Mouse (Mus musculus) inflammation-experienced regulatory T-cells, adult 6 months (primary cell): ENCODE data around the gene Rtraf. TPM values are rescaled to one million over a fixed set of nuclear protein-coding genes. Genes with fewer than 3 reads are reported as not detected.
"Not testable (repeated sequence)": the region's sequence is repeated elsewhere in the genome, so short reads cannot be mapped to it uniquely, and the experiment has no call there.

ENCODE experiments used
- ATAC-seq: one replicate; pipeline ENCODE4 v1.8.0; 2017
- polyA plus RNA-seq, 3 experiments: library from polyadenylated mRNA; unstranded; fragments of 100-300 nt; shearing (Covaris generic); gene quantifications; one replicate each; pipeline ENCODE4 v1.2.1; 2017

Rtraf gene
- polyA plus RNA-seq = 100 to 1,000 TPM; 116 to 145 (median 118) TPM

DNA sequence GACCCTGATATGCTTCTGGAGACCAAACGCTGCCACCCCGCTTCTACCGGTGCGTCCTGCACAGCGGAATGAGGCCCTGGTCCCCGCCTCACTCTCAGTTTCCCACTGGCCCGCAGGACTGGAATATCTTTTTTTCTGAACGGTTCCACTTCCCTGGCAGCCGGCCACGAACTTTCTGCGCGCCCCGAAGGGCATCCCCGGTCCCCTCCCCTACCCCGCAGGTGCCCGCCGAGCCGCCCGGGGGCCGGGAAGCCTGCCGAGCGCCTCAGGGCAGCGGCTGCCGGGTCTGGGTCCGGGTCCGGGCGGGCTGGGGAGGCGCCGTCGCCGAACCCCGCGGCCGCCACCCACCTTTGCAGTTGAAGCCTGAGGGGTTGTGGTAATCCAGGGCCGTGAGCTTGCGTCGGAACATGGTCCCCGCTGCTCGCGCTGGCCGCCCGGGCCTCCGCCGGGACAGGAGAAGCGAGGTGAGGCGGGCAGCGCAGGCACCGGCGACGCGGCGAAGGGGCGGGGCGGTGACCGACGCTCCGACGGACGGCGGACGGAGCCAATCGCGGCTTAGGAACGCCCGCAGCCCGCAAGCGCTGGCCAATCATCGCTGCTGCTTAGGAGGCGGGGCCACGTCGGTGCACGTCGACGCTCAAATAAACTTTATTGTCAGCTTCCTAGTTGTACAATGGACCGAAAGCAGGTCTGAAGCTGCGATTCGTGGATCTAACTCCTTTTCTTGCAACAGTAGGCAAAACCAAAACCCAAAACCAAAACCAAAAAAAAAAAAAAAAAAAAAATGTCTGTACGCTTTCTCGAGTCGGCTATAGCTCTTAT lies at the start of gene Rtraf:
Rtraf (minus strand) TSS at position 504 of the 822 bp plus-strand sequence.
- ATAC-seq = peak; percentile 97

DNA sequence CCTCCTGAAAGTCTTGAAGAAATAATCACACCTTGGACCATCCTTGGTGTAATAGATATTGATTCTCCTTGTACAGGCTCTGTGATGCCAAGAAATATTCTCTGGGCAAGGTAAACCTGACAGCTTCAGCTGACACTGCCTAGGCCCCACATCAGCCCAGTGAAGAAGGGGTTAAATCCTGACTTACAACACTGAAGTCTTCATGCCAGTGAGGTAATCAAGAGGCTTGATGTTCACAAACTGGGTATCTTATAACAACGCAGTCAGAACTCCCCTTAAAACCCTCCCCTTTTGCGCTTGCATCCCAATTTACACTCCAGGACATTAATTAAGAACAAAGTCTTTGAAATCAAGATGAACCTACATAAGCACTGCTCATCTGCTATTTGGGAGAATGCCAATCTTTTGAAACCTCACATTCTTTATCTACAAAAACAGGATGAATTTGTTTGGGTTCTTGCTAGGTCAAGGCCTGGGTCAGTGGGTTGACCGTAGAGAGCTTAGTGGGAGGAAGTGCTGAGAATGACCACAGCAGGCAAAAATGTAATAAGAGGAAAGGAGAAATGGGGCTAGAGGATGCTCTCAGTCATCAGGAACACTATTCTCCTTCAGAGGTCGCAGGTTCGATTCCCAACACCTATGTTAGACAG lies 43.8 kb upstream of the Rtraf start:
- no peak for ATAC-seq

DNA sequence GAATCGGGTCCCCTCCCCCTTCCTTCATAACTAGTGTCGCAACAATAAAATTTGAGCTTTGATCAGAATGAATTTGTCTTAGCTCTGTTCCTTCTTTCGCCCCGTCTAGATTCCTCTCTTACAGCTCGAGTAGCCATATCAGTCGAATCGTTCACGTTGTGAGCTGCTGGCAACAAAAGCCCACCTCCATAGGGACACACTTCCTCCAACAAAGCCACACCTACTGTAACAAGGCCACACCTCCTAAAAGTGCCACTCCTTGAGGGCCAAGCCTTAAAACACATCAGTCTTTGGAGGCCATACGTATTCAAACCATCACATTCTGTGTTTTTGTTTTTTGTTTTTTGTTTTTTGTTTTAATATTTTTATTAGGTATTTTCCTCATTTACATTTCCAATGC lies 41.5 kb upstream of the Rtraf start:
- not testable (repeated sequence) for ATAC-seq

DNA sequence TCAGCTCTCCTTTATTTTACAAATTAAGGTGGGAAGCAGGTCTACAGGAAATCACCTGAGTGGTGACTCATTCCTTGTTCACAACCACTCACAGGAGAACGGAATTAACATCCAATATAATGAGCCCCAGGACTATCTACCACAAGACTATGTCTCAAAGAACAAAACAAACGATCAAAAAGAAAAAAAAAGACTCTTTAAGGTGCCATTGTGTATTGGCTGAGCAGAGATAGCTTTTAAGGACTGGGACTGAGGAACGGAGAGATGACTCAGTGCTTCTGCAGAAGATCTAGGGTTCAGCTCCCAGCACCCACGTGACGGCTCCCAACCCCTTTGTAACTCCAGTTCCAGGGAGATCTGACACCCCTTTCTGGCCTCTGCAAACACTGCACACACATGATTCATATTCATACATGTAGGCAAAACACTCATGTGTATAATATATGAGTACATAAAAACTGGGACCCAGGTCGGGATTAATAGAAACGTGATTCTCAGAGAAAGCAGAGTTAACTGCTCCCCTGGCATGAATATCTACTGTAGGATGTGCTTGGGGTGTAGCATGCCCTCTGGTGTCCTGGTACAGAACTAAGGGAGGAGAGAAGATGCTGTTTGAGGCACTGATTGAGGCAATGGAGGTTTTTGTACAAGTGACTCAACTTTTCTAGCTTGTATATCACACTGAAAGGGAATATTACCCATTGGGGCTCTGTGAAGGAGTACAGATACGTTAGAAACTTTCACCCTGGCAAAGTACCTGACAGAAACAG lies 37.9 kb upstream of the Rtraf start:
- ATAC-seq = no peak

DNA sequence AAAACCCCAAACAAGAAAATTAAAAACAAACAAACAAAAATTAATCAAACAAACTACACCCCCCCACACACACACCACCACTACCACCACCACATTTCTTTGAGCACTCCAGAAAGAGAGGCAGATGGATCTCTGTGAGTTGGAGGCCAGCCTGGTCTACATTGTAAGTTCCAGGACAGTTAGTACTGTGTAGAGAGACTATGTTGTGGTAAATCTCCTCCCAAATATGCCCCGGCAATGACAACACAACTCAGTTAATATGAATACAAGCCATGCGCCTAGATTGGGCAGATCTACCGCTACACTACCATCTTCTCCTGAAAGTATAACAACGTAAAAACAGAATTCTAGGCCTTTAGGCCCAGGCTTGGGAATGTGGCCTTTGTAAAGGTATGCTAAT lies 36.7 kb upstream of the Rtraf start:
- ATAC-seq = no peak

DNA sequence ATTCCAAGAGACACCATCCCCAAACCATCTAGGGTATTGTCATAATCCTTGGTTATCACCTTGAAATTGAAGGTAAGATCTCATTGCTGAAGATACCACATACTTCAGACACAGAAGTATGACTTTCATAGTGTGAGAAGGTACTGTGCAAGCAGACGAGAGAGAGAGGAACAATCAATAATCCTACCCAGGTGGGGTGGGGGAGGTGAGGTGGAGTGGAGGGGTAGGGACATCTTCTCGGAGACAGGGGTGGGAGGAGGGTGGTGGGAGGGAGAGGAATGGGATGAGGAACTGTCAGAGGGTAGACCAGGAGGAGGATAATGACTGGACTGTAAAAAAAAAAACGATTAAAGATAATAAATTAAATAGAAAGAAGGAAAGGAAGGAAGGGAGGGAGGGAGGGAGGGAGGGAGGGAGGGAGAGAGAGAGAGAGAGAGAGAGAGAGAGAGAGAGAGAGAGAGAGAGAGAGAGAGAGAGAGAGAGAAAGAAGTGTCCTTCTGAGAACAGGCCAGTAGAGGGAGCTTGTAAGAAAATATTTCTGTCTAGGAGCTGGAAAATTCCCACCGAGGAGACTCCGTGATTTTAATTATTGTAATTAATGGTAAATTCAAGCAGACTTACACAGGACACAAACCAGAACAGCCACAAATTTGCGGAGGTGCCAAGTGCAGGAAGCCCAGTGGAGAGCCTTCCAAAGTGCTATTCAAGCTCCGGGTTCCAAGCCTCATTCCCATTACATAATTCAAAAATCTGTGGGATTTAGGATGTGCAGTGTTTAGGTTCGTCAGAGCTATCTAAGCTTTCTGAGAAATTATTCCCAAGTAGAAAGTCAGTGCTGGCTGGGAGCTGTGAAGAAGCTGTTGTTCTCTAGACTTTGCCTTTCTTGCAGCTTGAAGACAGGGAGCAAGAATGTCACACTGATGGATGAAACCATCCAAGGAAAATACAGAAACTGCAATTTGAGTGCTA lies 35.5 kb upstream of the Rtraf start:
- no peak for ATAC-seq

DNA sequence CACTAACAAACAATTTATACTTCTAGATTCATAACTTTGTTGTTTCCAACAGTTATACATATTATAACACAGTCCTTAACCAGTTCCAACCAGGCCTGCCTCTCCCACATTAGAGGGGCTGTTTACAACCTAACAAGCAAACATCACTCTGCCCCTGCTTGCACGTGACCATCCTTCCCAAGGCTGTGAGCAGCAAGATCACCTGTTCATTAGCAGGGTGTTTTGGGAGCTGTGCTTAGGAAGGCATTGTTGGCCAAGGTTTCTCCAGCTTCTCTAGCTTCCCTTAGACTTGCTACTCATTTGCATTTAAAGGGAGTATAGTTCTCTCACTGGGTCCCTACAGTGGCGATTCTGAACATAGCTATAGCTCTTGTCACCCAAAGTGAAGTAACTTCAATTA lies 34.7 kb upstream of the Rtraf start:
- no peak for ATAC-seq

DNA sequence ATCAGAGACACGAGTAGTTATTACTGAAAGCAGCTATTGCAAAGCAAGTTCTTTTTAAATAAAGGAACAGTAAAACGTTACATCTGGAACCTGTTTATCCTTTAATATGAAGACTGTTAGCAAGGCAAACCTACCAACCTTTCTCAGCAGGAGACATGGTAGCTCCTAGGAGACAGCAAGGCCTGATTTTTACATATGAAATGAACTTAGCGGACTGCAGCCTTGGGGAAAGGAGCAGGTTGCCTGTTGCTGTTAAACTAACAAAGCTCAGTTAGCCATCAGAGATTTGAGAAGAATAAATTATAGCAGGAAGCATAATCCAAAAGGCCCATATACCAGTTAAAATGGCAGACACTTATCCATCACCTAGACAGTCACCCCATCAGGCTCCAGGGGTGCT lies 29.8 kb upstream of the Rtraf start:
- no peak for ATAC-seq

DNA sequence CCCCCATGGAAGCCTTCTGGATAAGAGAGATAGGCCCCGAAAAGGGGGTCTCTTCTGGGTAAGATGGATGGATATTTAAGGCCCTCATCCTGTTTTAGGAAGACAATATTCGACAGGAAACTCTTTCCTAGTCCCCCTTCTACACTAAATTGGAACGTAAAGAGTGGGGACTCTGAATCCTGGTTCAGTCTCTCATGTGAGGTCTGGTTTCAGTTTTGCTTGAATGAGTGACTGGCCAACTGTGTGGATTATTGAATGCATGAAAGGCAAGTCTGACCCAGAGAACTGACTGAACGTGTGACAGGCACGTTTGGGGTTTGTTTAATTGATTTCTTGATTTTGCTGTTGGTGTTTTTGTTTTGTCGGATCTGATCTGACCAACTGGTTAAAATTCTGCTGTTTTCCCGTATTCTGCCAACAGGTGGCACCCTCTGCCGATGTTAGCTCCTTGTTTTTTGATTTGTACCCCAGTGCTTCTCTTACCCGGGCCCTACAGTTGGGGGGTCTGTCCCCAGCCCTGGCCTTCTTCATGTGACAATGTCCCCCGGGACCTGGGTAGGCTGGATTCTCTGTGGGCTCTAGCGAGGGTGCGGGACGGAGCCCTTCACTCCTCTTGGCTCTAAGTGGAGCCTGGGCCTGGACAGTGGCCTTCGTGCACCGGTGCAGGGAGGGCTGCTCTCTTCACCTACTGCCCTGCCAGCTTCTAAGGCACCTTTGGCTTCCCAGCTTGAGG lies 16.1 kb upstream of the Rtraf start:
- peak; percentile 72 for ATAC-seq

DNA sequence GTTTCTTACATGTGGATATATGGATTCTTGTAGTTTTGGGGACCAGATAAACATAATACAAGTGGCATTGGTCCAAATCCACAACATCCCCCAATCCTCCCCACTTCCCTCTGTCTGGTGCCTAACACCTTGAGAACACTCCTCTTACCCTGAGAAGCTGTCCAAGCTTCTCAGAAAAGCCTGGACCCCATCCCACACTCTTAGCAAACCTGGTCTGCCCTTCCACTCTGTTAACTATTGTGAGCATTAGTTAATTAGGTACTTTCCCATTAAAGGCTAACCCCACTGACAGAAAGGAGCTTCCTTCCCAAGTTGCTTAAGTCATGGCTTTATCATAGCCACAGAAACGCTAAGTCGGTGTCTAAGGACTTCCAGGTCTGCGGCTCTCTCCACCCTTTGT lies 12.7 kb upstream of the Rtraf start:
- ATAC-seq = no peak

DNA sequence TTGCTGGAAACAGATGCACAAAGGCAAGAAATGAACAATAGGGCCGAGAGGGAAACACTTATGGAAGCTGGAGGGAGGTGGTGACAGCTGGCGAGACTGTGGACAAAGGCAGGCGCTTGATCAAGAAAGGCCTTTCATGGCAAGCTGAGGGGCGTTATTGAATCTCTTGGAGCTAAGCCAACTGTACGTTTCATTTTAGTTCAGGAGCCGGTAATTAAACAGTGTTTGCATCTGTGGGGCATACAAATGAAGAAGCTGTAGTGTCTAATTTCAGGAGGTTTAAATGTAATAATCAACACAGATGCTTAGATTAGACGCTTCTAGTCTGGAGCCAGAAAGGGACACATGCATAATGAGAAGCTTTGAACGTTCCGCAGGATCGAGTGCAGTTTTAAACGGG lies 1.9 kb upstream of the Rtraf start:
- ATAC-seq = no peak

DNA sequence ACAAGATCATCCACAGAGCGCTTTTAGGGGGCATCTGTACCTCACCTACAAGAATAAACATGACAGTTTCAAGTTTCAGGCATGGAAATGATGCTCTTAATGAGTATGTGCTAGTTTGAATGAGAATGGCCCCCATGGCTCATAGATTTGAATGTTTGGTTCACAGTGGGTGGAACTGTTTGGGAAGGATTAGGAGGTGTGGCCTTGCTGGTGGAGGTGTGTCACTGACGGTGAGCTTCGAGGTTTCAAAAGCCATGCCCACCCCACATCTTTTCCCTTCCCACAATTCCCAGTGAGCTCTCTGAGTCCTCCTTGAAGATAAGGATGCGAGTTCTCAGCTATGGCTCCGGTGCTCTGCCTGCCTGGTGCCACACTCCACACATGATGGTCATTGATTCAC lies 1.9 kb downstream of the Rtraf start:
- ATAC-seq = no peak

DNA sequence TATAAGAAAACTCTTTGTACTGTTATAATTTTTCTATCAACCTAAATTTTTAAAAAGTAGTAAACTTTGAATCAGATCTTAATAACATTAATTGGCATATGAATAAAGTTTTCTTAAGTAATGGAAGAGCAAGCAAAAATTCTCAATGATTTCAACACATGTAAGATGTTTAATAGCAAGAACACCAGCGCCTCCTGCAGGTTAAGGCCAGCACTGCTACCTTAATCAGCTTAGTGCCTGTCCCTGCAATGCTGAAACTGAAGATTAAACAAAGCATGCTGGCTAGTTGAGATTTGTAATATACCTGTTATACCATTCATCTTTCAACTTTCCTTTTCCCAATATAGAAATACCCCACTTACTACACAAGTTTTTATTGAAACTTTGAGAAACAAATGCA lies 5.7 kb downstream of the Rtraf start:
- peak; percentile 83 for ATAC-seq

DNA sequence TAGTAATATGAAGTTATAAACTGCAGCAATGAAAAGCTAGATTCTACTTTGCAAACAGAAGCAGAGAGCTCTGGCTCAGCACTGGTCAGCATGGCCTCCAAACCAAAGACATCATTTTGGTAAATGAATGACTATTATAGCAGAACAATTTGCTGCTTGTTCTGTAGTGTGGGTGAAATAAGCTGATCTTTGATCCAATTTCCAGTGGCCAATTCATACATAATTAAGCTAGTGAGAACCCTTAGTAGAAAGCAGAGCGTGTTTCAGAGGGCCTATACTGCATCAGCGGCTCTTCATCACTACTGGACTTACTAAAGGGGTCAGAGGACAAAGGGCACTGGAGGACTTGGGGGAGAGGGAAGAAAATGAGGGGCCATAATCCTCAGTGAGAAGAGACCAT lies 10.6 kb downstream of the Rtraf start:
- no peak for ATAC-seq

DNA sequence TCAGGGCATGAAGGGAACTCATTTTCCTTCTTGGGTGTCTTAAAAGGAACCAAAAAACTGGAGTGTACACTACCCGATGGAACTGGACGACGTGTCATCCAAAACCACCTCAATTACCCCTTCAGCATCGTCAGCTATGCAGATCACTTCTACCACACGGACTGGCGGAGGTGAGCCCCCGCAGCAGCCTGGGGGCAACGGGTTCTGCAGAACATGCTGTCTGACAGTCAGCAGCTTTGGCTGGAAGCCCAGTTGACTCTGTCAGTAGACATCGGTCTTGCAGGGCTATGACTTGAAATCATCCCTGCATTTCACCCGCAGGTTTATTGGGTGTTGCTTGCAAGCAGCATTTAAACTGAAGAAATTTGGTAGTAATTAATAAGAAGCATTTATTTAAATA lies 13.7 kb downstream of the Rtraf start:
- no peak for ATAC-seq

DNA sequence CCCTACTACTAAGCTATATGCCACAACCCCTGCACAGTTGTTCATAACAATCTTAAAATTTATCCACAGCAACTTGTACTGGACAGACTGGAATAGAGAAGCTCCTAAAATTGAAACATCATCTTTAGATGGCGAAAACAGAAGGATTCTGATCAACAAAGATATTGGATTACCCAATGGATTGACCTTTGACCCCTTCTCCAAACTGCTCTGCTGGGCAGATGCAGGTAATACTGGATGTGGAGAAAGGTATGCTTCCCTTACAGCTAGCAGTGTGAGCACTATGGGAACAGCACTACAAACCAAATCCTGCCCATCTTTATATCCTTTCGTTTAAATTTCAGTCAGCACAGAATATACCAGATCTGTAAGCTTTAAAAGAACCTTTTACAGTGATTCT lies 15.8 kb downstream of the Rtraf start:
- no peak for ATAC-seq

DNA sequence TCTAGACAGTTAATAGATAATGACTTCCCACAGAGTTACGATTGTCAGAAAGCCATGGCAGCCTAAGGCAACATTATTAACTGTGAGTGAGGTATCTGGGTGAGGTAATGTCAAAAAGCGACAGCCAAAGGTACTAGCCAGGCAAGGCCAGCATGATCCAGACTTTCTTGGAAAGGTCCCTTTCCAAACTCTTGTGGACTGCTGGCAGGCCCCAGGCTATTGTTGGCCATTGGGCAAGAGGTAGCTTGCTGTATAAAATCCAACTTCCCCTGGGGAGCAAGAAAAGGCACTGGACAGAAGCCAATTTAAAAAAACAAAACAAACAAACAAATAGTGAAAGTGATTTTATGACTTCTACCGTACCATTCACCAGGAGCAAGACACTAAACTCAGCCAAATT lies 16.3 kb downstream of the Rtraf start:
- ATAC-seq = no peak

DNA sequence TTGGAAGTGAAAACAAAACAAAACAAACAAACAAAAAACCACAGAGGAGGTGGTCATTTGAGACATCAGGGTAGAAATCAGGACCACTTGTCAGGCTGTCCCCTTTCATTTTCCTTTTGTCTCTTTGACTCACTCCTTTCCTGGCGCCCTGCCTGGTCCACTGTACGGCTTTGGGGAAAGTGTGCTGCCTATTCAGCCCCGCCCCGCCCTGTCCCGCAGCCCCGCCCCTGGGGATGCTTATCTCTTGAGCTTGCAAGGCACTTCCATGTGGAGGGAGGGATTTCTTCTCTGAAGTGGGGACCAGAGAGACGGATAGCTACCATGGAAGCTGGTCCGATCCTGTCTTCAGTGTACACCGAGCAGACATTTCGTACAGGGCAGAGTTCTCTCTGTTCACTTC lies 20.0 kb downstream of the Rtraf start:
- ATAC-seq = no peak

DNA sequence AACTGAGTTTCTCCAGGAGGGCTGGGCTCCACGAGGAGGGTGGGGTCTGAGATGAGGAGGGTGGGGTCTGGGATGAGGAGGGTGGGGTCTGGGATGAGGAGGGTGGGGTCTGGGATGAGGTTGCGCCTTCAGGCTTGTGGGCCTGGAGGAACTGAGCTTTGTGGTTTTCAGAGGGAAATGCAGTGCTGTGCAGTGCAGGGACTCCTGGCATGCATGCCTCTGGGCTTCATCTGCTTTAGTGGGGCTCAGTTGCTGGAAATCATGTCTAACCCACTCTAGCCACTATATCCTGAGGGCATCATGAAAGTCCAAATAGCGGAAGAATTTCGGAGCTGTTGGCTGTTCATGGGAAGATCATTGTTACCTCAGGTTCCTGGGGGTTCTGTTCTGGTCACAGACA lies 20.4 kb downstream of the Rtraf start:
- no peak for ATAC-seq

DNA sequence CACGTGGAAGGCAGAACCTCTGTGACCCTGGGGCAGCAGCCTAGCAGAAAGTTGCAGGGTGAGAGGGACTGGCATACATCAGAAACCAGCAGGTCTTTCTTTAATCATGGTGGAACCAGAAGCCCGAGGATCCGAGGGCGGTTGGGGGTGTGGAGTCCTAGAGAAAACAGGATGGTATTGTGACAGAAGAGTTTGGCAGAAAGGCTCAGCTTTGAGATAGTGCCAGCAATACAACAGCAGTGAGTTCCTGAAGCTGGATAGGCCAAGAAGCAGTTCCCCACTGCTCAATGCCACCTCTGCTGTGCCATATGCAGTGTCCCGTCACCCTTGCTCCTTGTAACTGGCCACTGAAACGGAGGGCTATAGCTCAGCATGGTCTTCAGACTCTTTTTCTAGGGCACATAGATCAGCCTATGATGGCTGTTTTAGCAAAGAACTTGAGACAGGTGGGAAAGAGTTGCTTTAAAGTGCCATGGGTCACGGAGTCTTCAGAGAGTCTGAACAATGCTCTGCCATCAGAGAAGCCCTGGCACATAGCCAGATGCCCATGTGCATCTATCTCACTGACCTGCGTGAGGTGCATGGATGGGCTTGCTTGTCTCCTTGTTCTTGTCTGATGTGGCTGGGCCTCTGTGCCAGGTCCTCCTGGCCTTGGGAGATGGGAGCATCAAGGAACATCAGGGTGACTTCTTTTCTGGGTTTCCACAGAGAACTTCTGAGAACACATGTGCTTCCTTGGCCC lies 22.0 kb downstream of the Rtraf start:
- no peak for ATAC-seq

DNA sequence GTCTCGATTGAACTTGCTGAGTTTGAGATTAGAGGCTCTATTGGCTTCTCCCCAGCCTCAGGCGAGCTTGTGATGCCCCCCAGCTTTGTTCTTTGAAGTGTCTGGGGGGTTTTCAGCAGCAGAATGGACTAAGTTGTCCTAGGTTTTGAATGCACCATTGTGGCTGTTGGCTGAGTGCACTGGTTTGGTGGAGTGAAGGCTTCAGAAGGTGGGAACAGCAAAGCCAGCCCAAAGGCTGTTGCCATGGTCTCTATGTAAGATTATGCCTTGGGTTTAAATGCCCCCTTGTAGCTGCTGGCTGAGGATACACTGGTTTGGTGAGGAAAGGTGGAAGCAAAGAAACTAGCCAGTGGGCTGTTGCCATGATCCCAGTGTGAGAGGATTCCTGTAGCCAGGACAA lies 23.1 kb downstream of the Rtraf start:
- no peak for ATAC-seq
